Mouse (Mus musculus) gonadal fat pad, adult 2 months (tissue): Measurements from ENCODE around the gene Scand1. TPM values are rescaled to one million over a fixed set of nuclear protein-coding genes. Genes with fewer than 3 reads are reported as not detected.
A peak's percentile ranks its signal among the peaks of the same experiment; 100 is the strongest.

Source experiments
- DNase-seq: peaks from one replicate; pipeline ENCODE4 v3.0.0-alpha.2; 2012; ENCODE audit warnings: low read depth
- polyA plus RNA-seq: library from polyadenylated mRNA; depleted of rRNA; stranded (reverse); fragments of >200 nt; gene quantifications from 2 replicates; pipeline ENCODE4 v1.2.3, GENCODE M21; 2012; rRNA removed

Scand1 gene
- 118 and 181 TPM in 2 replicates for polyA plus RNA-seq

DNA sequence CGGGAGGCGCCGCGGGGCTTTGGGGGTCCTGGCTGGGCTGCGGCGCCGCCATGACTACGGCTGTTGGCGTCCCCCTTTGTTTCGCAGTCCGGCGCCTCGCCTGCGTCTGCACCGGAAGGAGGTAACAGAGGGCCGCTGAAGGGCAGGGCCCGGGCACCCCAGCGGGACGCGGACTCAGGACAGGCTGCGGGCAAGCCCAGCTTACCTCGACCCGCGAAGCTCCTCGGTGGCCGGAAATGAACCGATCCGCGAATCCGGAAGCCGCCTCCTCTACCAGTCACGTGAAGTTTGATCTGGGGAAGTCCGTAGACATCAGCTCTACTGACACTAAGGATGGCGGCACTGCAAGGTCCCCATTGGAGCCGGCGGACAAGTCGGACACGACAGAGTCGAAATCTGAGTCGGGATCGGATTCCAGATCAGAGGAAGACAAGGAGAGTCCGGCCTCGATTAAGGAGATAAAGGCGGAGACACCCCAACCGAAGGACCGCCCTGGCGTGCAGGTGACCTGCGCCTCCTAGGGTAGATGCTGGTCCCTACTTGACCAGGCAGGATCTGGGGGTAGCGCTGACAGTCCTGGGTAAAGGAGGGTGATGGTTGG lies at the start of gene Scand1, which contains the start of gene Cnbd2:
Gene Scand1, minus strand, starts transcription at position 408 of the 601 bp plus-strand sequence.
Gene Cnbd2, plus strand, starts transcription at position 3 of the 601 bp plus-strand sequence.
- no peak for DNase-seq

GRCm38 (mm10) chr2:156356031-156356430 lies 43.5 kb upstream of the Scand1 start:
- no peak for DNase-seq

- DNase-seq = no peak
Measured at GRCm38 (mm10) chr2:156353265-156353692, 40.8 kb upstream of the Scand1 start.

DNA sequence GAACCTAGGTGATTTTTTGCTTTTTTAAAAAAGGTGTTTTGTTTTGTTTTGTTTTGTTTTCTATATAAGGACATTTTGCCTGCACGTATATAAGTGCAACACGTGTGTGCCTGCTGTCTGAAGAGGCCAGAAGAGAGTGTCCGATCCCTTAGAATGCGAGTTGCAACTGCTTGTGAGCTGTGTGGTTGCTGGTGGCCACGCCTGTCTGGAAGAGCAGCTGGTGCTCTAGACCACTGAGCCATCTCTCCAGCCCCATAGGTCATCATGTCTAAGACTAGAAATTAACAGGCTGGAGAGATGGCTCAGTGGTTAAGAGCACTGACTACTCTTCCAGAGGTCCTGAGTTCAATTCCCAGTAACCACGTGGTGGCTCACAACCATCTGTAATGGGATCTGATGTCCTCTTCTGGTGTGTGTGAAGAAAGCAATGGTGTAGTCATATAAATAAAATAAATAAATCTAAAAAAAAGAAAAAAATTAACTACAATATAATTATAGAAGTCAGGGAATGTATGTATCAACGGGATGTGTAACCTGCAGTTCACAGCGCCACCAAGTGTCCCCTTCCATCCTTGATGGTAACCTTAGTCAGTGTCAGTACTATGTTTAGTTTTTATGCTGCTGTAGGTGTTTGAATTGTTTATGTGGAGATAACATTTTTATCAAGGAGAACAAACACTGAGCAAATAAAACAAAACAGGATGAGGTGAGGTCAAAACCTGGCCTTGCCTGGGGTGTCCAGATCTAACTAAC lies 40.1 kb upstream of the Scand1 start:
- DNase-seq = no peak

- DNase-seq = no peak
Measured at GRCm38 (mm10) chr2:156351243-156351642, 38.7 kb upstream of the Scand1 start.

GRCm38 (mm10) chr2:156349286-156349848 lies 36.9 kb upstream of the Scand1 start:
- DNase-seq = no peak

GRCm38 (mm10) chr2:156348812-156349211 lies 36.3 kb upstream of the Scand1 start:
- no peak for DNase-seq

DNA sequence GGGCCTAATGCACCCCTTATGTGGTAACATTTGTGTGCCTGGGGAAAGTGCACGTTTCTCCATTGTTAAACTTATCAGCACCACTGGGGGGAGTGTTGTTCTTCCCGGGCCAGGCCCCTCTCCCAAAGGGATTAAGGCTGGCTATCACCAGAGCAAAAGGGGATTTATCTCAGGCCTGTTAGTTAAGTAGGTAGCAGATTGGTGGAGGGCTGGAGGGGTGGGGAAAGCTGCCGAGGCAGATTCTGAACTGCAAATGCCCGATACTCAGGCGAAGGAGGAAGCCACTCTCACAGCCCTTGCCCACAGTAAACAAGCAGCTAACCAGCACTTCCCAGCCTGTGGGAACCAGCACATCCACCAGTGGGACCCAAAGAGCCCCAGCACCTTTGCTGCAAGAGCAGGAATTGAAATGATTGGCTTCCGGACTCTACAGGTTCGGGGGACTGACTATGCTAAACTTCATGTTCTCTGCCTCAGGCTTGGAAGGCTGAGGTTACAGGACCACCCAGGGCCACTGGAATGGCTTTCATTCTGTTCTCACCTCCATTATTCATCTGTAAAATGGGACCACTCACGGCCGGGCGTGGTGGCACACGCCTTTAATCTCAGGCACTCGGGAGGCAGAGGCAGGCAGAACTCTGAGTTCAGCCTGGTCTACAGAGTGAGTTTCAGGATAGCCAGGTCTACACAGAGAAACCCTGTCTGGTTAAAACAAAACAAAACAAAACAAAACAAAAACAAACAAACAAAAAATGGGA lies 32.5 kb upstream of the Scand1 start:
- no peak for DNase-seq

- DNase-seq = no peak
Measured at GRCm38 (mm10) chr2:156340078-156340477, 27.6 kb upstream of the Scand1 start.

DNA sequence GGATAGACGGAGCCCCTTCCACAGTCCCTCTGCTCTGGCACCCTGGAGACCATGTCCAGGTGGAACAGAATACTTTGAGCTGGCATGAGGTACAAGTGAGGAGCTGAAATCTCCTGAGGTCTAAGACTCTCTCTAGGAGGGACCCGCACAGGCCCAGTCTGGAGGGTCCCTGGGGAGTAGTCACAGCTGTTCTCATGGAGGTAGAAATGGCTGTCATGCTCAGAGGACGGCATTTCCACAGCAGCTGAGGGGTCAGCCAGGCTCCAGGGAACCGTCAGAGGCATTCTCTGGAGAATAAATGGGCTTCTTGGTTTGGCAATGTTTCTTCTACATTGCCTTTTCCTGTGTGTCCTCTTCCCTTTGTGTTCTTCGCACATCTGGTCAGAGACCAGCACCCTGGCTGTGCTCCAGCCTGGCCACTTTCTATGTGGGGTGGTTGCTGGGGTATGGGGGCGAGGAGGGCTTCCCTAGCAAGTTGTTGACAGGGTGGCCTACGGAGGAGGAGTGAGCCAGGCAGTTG lies 19.0 kb upstream of the Scand1 start:
- DNase-seq = no peak

- no peak for DNase-seq
Measured at GRCm38 (mm10) chr2:156330681-156331080, 18.2 kb upstream of the Scand1 start.

DNA sequence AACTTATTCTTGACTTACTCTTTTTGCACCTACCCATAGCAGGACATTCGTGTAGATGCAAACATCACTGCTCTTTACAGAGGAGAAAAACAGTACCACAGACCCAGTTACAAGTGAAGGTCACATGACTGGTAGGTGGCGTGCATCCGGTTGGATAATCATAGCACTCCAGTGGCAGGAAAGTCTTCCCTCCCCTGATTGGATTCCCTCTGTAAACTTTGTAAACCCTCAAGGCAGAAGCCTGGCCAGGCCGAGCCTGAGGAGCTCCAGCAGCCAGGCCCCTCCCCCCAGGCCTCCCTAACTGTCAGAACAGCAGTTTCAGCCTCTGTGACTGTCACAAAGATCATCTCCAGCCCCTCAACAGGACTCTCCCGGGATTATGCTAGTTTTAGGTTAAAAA lies 12.2 kb upstream of the Scand1 start:
- no peak for DNase-seq

- peak; percentile 50 for DNase-seq
Measured at GRCm38 (mm10) chr2:156324116-156324588, 11.6 kb upstream of the Scand1 start.

DNA sequence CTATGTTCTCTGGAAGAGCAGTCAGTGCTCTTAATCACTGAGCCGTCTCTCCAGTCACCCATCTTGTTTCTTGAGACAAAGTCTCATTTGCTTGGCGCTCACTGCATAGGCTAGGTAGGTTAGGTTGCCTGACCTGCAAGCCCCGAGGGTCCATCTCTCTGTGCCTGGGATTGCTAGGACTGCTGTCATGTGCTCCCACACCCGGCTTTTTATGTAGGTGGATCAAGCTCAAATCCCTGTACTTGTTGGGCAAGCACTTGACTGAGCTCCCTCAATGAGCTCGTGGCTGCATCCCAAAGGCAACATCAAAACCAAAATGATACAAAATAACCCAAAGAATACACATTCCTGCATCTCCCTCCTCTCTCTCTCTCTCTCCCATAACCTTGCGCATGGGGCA lies 9.0 kb upstream of the Scand1 start:
- DNase-seq = peak; percentile 73

GRCm38 (mm10) chr2:156318491-156318890 lies 6.0 kb upstream of the Scand1 start:
- DNase-seq = no peak

- DNase-seq = no peak
Measured at GRCm38 (mm10) chr2:156314811-156315210, 2.3 kb upstream of the Scand1 start.

GRCm38 (mm10) chr2:156313153-156313552 lies 649 bp upstream of the Scand1 start:
- DNase-seq = no peak

GRCm38 (mm10) chr2:156311841-156312291 lies 638 bp downstream of the Scand1 start:
- DNase-seq = no peak

DNA sequence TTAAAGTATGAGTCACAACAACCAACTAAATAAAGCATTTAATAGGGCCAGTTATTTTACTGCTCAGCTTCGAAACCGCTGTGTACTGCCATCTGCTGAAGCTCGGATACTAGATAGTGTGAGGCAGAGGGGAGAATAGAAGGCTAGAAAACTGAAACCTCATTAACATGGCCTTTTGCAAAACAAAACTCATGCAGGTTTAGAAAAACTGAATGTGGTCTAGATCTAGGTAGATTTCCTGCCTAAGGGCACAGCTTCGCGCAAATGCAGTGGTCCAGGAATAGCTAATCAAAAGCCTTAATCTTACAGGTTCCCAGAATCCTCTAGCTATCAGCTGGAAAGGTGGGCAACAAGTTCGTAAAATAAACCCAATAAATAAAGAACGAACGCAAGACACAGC lies 1.1 kb downstream of the Scand1 start:
- DNase-seq = no peak

- DNase-seq = no peak
Measured at GRCm38 (mm10) chr2:156310945-156311344, 1.6 kb downstream of the Scand1 start.

DNA sequence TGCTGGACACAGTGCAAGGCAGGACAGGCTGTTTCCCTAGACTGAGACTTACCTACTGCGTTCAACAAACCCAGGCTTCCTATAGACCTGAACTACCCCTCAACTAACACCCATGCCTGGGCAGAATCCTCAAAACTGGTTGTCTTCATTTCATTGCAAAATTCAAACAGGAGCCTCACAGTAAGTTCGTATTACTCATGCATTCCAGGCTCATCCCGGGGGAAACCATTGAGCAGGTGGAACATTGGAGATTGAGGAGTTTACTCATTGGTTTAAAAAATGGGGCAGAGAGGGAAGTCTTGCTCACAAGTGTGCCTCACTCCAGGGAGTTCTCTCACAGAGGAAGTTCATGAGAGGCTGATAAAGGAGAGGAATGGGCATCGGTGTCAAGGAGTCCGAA lies 2.0 kb downstream of the Scand1 start:
- DNase-seq = no peak

GRCm38 (mm10) chr2:156309948-156310347 lies 2.6 kb downstream of the Scand1 start:
- no peak for DNase-seq
